Comparison of ENCODE assay signal across 1 mouse cellular context in the genomic region with DNA sequence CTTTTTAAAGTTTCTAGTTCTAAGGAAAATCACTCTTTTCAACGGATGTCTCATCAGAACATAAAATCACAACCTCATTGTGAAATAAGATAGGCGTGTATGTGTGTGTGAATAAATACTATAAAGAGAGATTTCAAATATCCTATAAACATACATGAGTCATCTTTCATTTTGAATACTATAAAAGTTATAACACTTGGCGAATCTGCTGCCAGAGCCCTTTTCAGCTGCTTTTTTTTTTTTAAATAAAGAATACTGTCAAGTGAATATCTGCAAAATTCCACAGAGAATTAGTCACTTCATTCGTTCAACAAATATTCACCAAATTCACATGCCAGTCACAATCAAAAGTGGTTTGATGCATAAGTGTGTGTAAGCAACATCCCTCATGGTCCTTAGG.
TF ChIP-seq lines count a peak whose summit lies in the region.

No protein-coding gene starts in this region.

TF ChIP-seq in MEL, 35 proteins besides CTCF, POLR2A, EP300 and RAD21 (continued from another document):
- TF ChIP-seq TAL1 (IDR thresholded peaks at IDR 0.05; ENCODE audit: low read length) (no peak), MYC (IDR thresholded peaks at IDR 0.05; ENCODE audit: low read depth, low read length) (0 out of 2 replicates have a peak, but pooled peaks have one; percentile 60)
